Mouse (Mus musculus) stomach, postnatal 0 days (tissue): ENCODE results near the gene Akna. TPM values are rescaled to one million over a fixed set of nuclear protein-coding genes. Genes with fewer than 3 reads are reported as not detected.

Experiments
- ATAC-seq: fragments of 200-750 bp; cut with Nextera tagmentation; 2 replicates; pipeline ENCODE4 v1.8.0; 2017; ENCODE audit not compliant: low FRiP score, low TSS enrichment
- DNase-seq: peaks from one replicate; pipeline ENCODE4 v3.0.0-alpha.2; 2016; ENCODE audit warnings: low spot score
- H3K27ac ChIP-seq: fragments of 300-500 bp; sonication (generic); replicated peaks from 2 replicates; pipeline ENCODE4 v1.5.1; 2014; ENCODE audit warnings: mild to moderate bottlenecking, control low read depth
- H3K27me3 ChIP-seq: fragments of 300-500 bp; sonication (generic); 2 replicates; pipeline ENCODE4 v1.6.1; 2014; ENCODE audit warnings: low read length; ENCODE audit not compliant: control insufficient read depth, insufficient read depth
- H3K36me3 ChIP-seq: fragments of 300-500 bp; sonication (generic); 2 replicates; pipeline ENCODE4 v1.6.1; 2014; ENCODE audit warnings: low read length, mixed read lengths; ENCODE audit not compliant: control insufficient read depth, insufficient read depth
- H3K4me1 ChIP-seq: fragments of 300-500 bp; sonication (generic); replicated peaks from 2 replicates; pipeline ENCODE4 v1.6.1; 2014; ENCODE audit warnings: antibody characterized with exemption; ENCODE audit not compliant: control insufficient read depth, insufficient read depth
- H3K4me2 ChIP-seq: fragments of 300-500 bp; sonication (generic); replicated peaks from 2 replicates; pipeline ENCODE4 v1.6.1; 2014; ENCODE audit warnings: low read depth, mild to moderate bottlenecking, control low read depth, moderate library complexity
- H3K4me3 ChIP-seq: fragments of 300-500 bp; sonication (generic); 2 replicates; pipeline ENCODE4 v1.5.1; 2014; ENCODE audit warnings: low read depth, low read length, control low read depth
- H3K9ac ChIP-seq: fragments of 300-500 bp; sonication (generic); 2 replicates; pipeline ENCODE4 v1.6.1; 2014; ENCODE audit warnings: mild to moderate bottlenecking, low read length, control low read depth, mixed read lengths
- H3K9me3 ChIP-seq: fragments of 300-500 bp; sonication (generic); 2 replicates; pipeline ENCODE4 v1.6.1; 2016; ENCODE audit warnings: low read length; ENCODE audit not compliant: control insufficient read depth
- CTCF ChIP-seq: IDR thresholded peaks from 2 replicates; pipeline ENCODE4 v1.5.1; 2016; ENCODE audit warnings: antibody characterized with exemption, low read depth, mild to moderate bottlenecking, moderate library complexity
- EP300 ChIP-seq: optimal IDR thresholded peaks from 2 replicates; pipeline ENCODE3; 2016; ENCODE audit warnings: antibody characterized with exemption
- WGBS: fragments of 180-500 bp; shearing (Covaris S2); extraction: QIAGEN DNeasy Blood & Tissue Kit; methylation state at CpG from one replicate; pipeline ENCODE4 v1.1.7; 2014; 5-methylcytosine and 5-hydroxymethylcytosine counted together
- polyA plus RNA-seq: library from polyadenylated mRNA; unstranded; fragments of >200 nt; fragmentation: Nextera tagmentation; extraction: Ambion mirVana; gene quantifications from 2 replicates; pipeline ENCODE4 v1.2.1, GENCODE M21; 2015

The Akna gene
- polyA plus RNA-seq, 1 experiment from 2014 or later = 2.0 TPM

- Histone ChIP-seq H3K9ac (no peak overlapping the region), H3K4me1 (no peaks in the 10 kb centered on the region), H3K27ac (no peak overlapping the region), H3K27me3 (no peaks in the 10 kb centered on the region), H3K9me3 (no peaks in the 10 kb centered on the region), H3K4me2 (no peak overlapping the region), H3K36me3 (peaks cover 18% of the 10 kb centered on the region), H3K4me3 (no peak overlapping the region)
- ATAC-seq (no peak), DNase-seq (no peak)
- TF ChIP-seq EP300 (no peak), CTCF (no peak)
- 68% methylated on average over 3 of the region's 3 CpGs for WGBS
These were observed 17.9 kb downstream of the Akna start for GRCm38 (mm10) chr4:63385253-63385652.

DNA sequence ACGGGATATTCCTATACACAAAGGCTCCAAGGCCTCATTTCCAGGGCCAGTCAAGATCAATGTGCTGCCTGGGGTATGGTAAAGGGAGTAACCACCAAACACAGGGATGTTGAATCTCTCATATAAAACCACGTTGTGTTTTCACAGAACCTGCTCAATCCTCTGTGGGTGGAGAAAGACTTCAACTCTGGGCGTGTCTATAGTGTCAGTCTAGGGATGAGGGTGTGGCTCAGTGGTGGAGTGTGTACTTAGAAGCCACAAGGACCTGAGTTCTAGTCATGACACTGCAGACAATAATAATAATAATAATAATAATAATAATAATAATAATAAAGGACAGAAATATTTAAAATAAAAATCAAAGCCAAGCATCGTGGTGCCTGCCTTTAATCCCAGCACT, 18.9 kb downstream of the Akna start:
- no peak overlapping the region for H3K4me3 ChIP-seq
- WGBS = 88% methylated on average over 4 of the region's 4 CpGs
- peaks cover 24% of the 10 kb centered on the region for H3K36me3 ChIP-seq
- ATAC-seq (no peak), DNase-seq (no peak)
- no peak overlapping the region for H3K9ac ChIP-seq
- no peak overlapping the region for H3K27ac ChIP-seq
- H3K4me1 ChIP-seq = no peaks in the 10 kb centered on the region
- TF ChIP-seq EP300 (no peak), CTCF (no peak)
- H3K4me2 ChIP-seq = no peak overlapping the region
- no peaks in the 10 kb centered on the region for H3K27me3 ChIP-seq
- H3K9me3 ChIP-seq = no peaks in the 10 kb centered on the region

GRCm38 (mm10) chr4:63383474-63383873, 19.7 kb downstream of the Akna start:
- DNase-seq (no peak), ATAC-seq (no peak)
- WGBS = 90% methylated on average over 12 of the region's 12 CpGs
- Histone ChIP-seq H3K9ac (no peak overlapping the region), H3K27me3 (no peaks in the 10 kb centered on the region), H3K27ac (no peak overlapping the region), H3K36me3 (peaks cover 24% of the 10 kb centered on the region), H3K9me3 (no peaks in the 10 kb centered on the region), H3K4me2 (no peak overlapping the region), H3K4me3 (no peak overlapping the region), H3K4me1 (no peaks in the 10 kb centered on the region)
- TF ChIP-seq CTCF (no peak), EP300 (no peak)

GRCm38 (mm10) chr4:63382676-63383369, 20.3 kb downstream of the Akna start:
- H3K4me3 ChIP-seq = no peak overlapping the region
- H3K27ac ChIP-seq = no peak overlapping the region
- no peaks in the 10 kb centered on the region for H3K4me1 ChIP-seq
- no peak for TF ChIP-seq EP300
- TF ChIP-seq CTCF = no peak
- H3K9ac ChIP-seq = no peak overlapping the region
- peaks cover 24% of the 10 kb centered on the region for H3K36me3 ChIP-seq
- no peaks in the 10 kb centered on the region for H3K27me3 ChIP-seq
- H3K9me3 ChIP-seq = no peaks in the 10 kb centered on the region
- H3K4me2 ChIP-seq = no peak overlapping the region
- no peak for DNase-seq
- ATAC-seq = no peak
- WGBS = 84% methylated on average over 4 of the region's 4 CpGs

DNA sequence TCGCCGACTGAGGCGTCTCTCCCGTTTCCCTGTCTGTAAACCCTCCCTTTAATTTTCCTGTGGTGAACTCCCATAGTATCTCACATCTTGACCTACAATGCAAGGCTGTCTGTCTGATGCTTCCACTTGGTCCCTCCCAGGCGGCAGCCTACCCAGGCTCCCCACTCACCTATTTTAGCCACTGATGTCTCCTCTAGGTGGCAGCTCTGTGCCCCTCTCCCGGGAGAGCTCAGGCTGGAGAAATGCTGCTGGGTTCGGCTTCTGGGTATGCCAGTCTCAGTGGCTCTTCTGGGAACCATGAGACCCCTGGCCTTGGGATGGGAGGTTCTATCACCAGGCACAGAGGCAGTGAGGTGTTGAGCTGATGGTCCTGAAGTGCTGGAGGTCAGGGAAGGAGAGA, 25.7 kb downstream of the Akna start:
- Histone ChIP-seq H3K36me3 (peaks cover 19% of the 10 kb centered on the region; the same call in 1 of the 2 replicates), H3K4me2 (no peak overlapping the region), H3K27me3 (no peaks in the 10 kb centered on the region), H3K9me3 (no peaks in the 10 kb centered on the region), H3K4me3 (no peak overlapping the region), H3K4me1 (no peaks in the 10 kb centered on the region), H3K27ac (no peak overlapping the region), H3K9ac (no peak overlapping the region)
- WGBS = 71% methylated on average over 7 of the region's 7 CpGs
- TF ChIP-seq CTCF (peak; percentile 57), EP300 (no peak)
- DNase-seq (no peak), ATAC-seq (no peak)

DNA sequence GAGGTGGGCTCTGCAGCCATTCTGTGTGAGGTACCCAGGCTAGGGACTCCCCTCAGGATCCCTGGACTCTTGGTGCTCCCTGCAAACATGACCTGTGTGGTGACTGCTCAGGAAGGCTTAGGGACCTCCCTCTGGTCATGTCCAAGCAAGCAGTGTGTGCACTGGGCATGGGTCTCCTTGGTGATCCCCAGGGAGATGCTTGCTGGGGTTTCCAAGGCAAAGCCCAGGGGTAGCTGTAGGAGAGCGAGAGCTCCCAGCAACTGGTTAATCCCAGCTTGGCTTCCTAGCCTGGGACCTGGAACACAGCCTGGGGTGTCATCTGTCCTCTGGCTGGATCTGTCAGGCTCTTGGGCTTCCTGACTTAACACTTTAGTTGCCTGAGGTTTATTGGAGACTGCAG, 27.8 kb downstream of the Akna start:
- H3K4me1 ChIP-seq = no peaks in the 10 kb centered on the region
- H3K27me3 ChIP-seq = no peaks in the 10 kb centered on the region
- no peaks in the 10 kb centered on the region for H3K9me3 ChIP-seq
- no peak for DNase-seq
- H3K9ac ChIP-seq = no peak overlapping the region
- H3K4me3 ChIP-seq = no peak overlapping the region
- peaks cover 13% of the 10 kb centered on the region; the same call in 1 of the 2 replicates for H3K36me3 ChIP-seq
- no peak overlapping the region for H3K27ac ChIP-seq
- no peak overlapping the region for H3K4me2 ChIP-seq
- peak; percentile 11; the same call in 1 of the 2 replicates for ATAC-seq
- 36% methylated on average over 1 of the region's 1 CpGs for WGBS
- TF ChIP-seq CTCF (no peak), EP300 (no peak)
